Mouse (Mus musculus) stomach, embryonic 14.5 days (tissue): ENCODE measurements at regions not wholly inside any gene's neighbourhood (a gene's known extent, or its start where the extent isn't known, plus 50 kb on each side); places are given as distances from the start of the nearest gene placed in this dataset.

Source experiments
- ATAC-seq: fragments of 200-750 bp; cut with Nextera tagmentation; 2 replicates; pipeline ENCODE4 v1.8.0; 2017; ENCODE audit warnings: low read depth, moderate TSS enrichment; ENCODE audit not compliant: insufficient number of reproducible peaks, insufficient read depth, low FRiP score
- H3K27ac ChIP-seq: fragments of 300-500 bp; sonication (generic); 2 replicates; pipeline ENCODE4 v1.5.1; 2014; ENCODE audit warnings: mild to moderate bottlenecking, low read length, moderate library complexity, mixed read lengths
- H3K27me3 ChIP-seq: fragments of 300-500 bp; sonication (generic); 2 replicates; pipeline ENCODE4 v1.6.1; 2014; ENCODE audit warnings: low read length, control low read depth, mixed read lengths; ENCODE audit not compliant: control insufficient read depth, insufficient read depth
- H3K36me3 ChIP-seq: fragments of 300-500 bp; sonication (generic); 2 replicates; pipeline ENCODE4 v1.6.1; 2014; ENCODE audit warnings: mild to moderate bottlenecking, control low read depth, low read length, moderate library complexity, mixed read lengths; ENCODE audit not compliant: control insufficient read depth, insufficient read depth
- H3K4me1 ChIP-seq: fragments of 300-500 bp; sonication (generic); 2 replicates; pipeline ENCODE4 v1.6.1; 2014; ENCODE audit warnings: low read length, control low read depth, mixed read lengths; ENCODE audit not compliant: control insufficient read depth, insufficient read depth
- H3K4me2 ChIP-seq: fragments of 300-500 bp; sonication (generic); replicated peaks from 2 replicates; pipeline ENCODE4 v1.6.1; 2014; ENCODE audit warnings: low read depth, low read length, control low read depth
- H3K4me3 ChIP-seq: fragments of 300-500 bp; sonication (generic); 2 replicates; pipeline ENCODE4 v1.5.1; 2014; ENCODE audit warnings: low read depth, low read length, control low read depth
- H3K9ac ChIP-seq: fragments of 300-500 bp; sonication (generic); replicated peaks from 2 replicates; pipeline ENCODE4 v1.6.1; 2014; ENCODE audit warnings: low read depth, mild to moderate bottlenecking, control low read depth, low read length, moderate library complexity, mixed read lengths
- H3K9me3 ChIP-seq: fragments of 300-500 bp; sonication (generic); 2 replicates; pipeline ENCODE4 v1.6.1; 2016; ENCODE audit warnings: low read depth, low read length, control low read depth; ENCODE audit not compliant: control insufficient read depth
- WGBS: fragments of 180-500 bp; shearing (Covaris S2); extraction: QIAGEN DNeasy Blood & Tissue Kit; methylation state at CpG from one replicate; pipeline ENCODE4 v1.1.7; 2014; 5-methylcytosine and 5-hydroxymethylcytosine counted together

GRCm38 (mm10) chr12:78046582-78046981 lies 147.5 kb upstream of the Gm6657 start:
- no peak overlapping the region for H3K9ac ChIP-seq
- no peak overlapping the region for H3K27ac ChIP-seq
- H3K4me2 ChIP-seq: no peak overlapping the region
- no peak for ATAC-seq
- H3K4me1 ChIP-seq: no peaks in the 10 kb centered on the region
- no peaks in the 10 kb centered on the region for H3K36me3 ChIP-seq
- H3K4me3 ChIP-seq: no peak overlapping the region
- 78% methylated on average over 4 of the region's 4 CpGs for WGBS
- no peaks in the 10 kb centered on the region for H3K9me3 ChIP-seq
- H3K27me3 ChIP-seq: no peaks in the 10 kb centered on the region

GRCm38 (mm10) chr12:78055956-78056355 lies 138.1 kb upstream of the Gm6657 start:
- Histone ChIP-seq H3K4me1 (no peaks in the 10 kb centered on the region), H3K9me3 (no peaks in the 10 kb centered on the region), H3K36me3 (no peaks in the 10 kb centered on the region), H3K9ac (no peak overlapping the region), H3K27ac (no peak overlapping the region), H3K4me3 (no peak overlapping the region), H3K27me3 (no peaks in the 10 kb centered on the region), H3K4me2 (peak overlapping the region; percentile 22; the same call in 1 of the 2 replicates)
- no peak for ATAC-seq
- WGBS: 2% methylated on average over 9 of the region's 9 CpGs

GRCm38 (mm10) chr12:78057166-78057565 lies 136.9 kb upstream of the Gm6657 start:
- no peaks in the 10 kb centered on the region for H3K27me3 ChIP-seq
- no peak overlapping the region for H3K4me2 ChIP-seq
- WGBS: 22% methylated on average over 3 of the region's 3 CpGs
- no peaks in the 10 kb centered on the region for H3K36me3 ChIP-seq
- H3K27ac ChIP-seq: no peak overlapping the region
- H3K4me3 ChIP-seq: no peak overlapping the region
- H3K9me3 ChIP-seq: no peaks in the 10 kb centered on the region
- no peak overlapping the region for H3K9ac ChIP-seq
- ATAC-seq: no peak
- no peaks in the 10 kb centered on the region for H3K4me1 ChIP-seq

GRCm38 (mm10) chr12:78059965-78060364 lies 134.1 kb upstream of the Gm6657 start:
- Histone ChIP-seq H3K27ac (no peak overlapping the region), H3K9me3 (no peaks in the 10 kb centered on the region), H3K4me1 (no peaks in the 10 kb centered on the region), H3K9ac (no peak overlapping the region), H3K36me3 (no peaks in the 10 kb centered on the region), H3K4me3 (no peak overlapping the region), H3K4me2 (no peak overlapping the region), H3K27me3 (no peaks in the 10 kb centered on the region)
- no peak for ATAC-seq
- 49% methylated on average over 5 of the region's 5 CpGs for WGBS

GRCm38 (mm10) chr12:78066024-78066423 lies 128.0 kb upstream of the Gm6657 start:
- Histone ChIP-seq H3K27ac (no peak overlapping the region), H3K9me3 (no peaks in the 10 kb centered on the region), H3K36me3 (no peaks in the 10 kb centered on the region), H3K4me2 (no peak overlapping the region), H3K4me3 (no peak overlapping the region), H3K9ac (no peak overlapping the region), H3K27me3 (no peaks in the 10 kb centered on the region), H3K4me1 (no peaks in the 10 kb centered on the region)
- ATAC-seq: no peak
- 79% methylated on average over 6 of the region's 6 CpGs for WGBS

- Histone ChIP-seq H3K27ac (no peak overlapping the region), H3K4me3 (no peak overlapping the region), H3K9me3 (no peaks in the 10 kb centered on the region), H3K4me1 (no peaks in the 10 kb centered on the region), H3K4me2 (no peak overlapping the region), H3K27me3 (no peaks in the 10 kb centered on the region), H3K9ac (no peak overlapping the region), H3K36me3 (no peaks in the 10 kb centered on the region)
- no peak for ATAC-seq
- 82% methylated on average over 9 of the region's 9 CpGs for WGBS
Measured at GRCm38 (mm10) chr12:78072935-78073334, 121.1 kb upstream of the Gm6657 start.

GRCm38 (mm10) chr12:78074290-78074802 lies 119.7 kb upstream of the Gm6657 start:
- Histone ChIP-seq H3K4me2 (no peak overlapping the region), H3K4me3 (no peak overlapping the region), H3K9me3 (no peaks in the 10 kb centered on the region), H3K4me1 (no peaks in the 10 kb centered on the region), H3K36me3 (no peaks in the 10 kb centered on the region), H3K9ac (no peak overlapping the region), H3K27ac (no peak overlapping the region), H3K27me3 (no peaks in the 10 kb centered on the region)
- WGBS: 90% methylated on average over 8 of the region's 8 CpGs
- no peak for ATAC-seq

- Histone ChIP-seq H3K36me3 (no peaks in the 10 kb centered on the region), H3K9me3 (no peaks in the 10 kb centered on the region), H3K27me3 (no peaks in the 10 kb centered on the region), H3K4me1 (no peaks in the 10 kb centered on the region), H3K9ac (no peak overlapping the region), H3K27ac (no peak overlapping the region), H3K4me3 (no peak overlapping the region), H3K4me2 (no peak overlapping the region)
- ATAC-seq: no peak
- WGBS: 34% methylated on average over 5 of the region's 5 CpGs
Measured at GRCm38 (mm10) chr12:78077285-78077684, 116.8 kb upstream of the Gm6657 start.

- H3K4me3 ChIP-seq: no peak overlapping the region
- WGBS: 51% methylated on average over 1 of the region's 1 CpGs
- no peaks in the 10 kb centered on the region for H3K36me3 ChIP-seq
- no peak overlapping the region for H3K4me2 ChIP-seq
- no peak overlapping the region for H3K27ac ChIP-seq
- no peaks in the 10 kb centered on the region for H3K27me3 ChIP-seq
- ATAC-seq: no peak
- H3K9ac ChIP-seq: no peak overlapping the region
- H3K4me1 ChIP-seq: no peaks in the 10 kb centered on the region
- no peaks in the 10 kb centered on the region for H3K9me3 ChIP-seq
Measured at GRCm38 (mm10) chr12:78082163-78082562, 111.9 kb upstream of the Gm6657 start.
